Mouse (Mus musculus) testis, postnatal 14 days (tissue): Measurements from ENCODE around the gene Zfp207.
"Not testable (repeated sequence)": the region's sequence is repeated elsewhere in the genome, so short reads cannot be mapped to it uniquely, and the experiment has no call there.

Experiments used
- DNase-seq: peaks from one replicate; pipeline ENCODE4 v3.0.0; 2021; ENCODE audit warnings: low spot score

Zfp207 gene

GRCm38 (mm10) chr11:80417085-80417484 is 34.0 kb downstream of the Zfp207 start:
- DNase-seq: no peak

GRCm38 (mm10) chr11:80419743-80420142 is 36.7 kb downstream of the Zfp207 start:
- no peak for DNase-seq

GRCm38 (mm10) chr11:80420202-80420984 is 37.3 kb downstream of the Zfp207 start:
- DNase-seq: no peak

GRCm38 (mm10) chr11:80421421-80422047 is 38.5 kb downstream of the Zfp207 start:
- no peak for DNase-seq

GRCm38 (mm10) chr11:80424691-80425090 is 41.6 kb downstream of the Zfp207 start:
- DNase-seq: no peak

GRCm38 (mm10) chr11:80425247-80425778 is 42.2 kb downstream of the Zfp207 start:
- no peak for DNase-seq

- not testable (repeated sequence) for DNase-seq
Measured at GRCm38 (mm10) chr11:80426029-80426813, 43.1 kb downstream of the Zfp207 start.

- peak; percentile 94 for DNase-seq
Measured at GRCm38 (mm10) chr11:80428381-80429008, 45.4 kb downstream of the Zfp207 start, which contains the start of gene Psmd11. Gene Psmd11 (plus strand): TSS chr11:80428615.

GRCm38 (mm10) chr11:80429009-80429475 is 46.0 kb downstream of the Zfp207 start:
- DNase-seq: peak; percentile 78

GRCm38 (mm10) chr11:80429500-80430166 is 46.6 kb downstream of the Zfp207 start:
- DNase-seq: peak; percentile 16

GRCm38 (mm10) chr11:80430366-80430910 is 47.4 kb downstream of the Zfp207 start:
- DNase-seq: no peak

- DNase-seq: no peak
Measured at GRCm38 (mm10) chr11:80446916-80447315, 63.8 kb downstream of the Zfp207 start.

- no peak for DNase-seq
Measured at GRCm38 (mm10) chr11:80449859-80450258, 66.8 kb downstream of the Zfp207 start.

- DNase-seq: no peak
Measured at GRCm38 (mm10) chr11:80452242-80452641, 69.2 kb downstream of the Zfp207 start.

GRCm38 (mm10) chr11:80453198-80453597 is 70.1 kb downstream of the Zfp207 start:
- no peak for DNase-seq
